Mouse (Mus musculus): ENCODE data around the gene Aldh3b1. TPM values are rescaled to one million over a fixed set of nuclear protein-coding genes. Genes with fewer than 3 reads are reported as not detected.
A peak's percentile ranks its signal among the peaks of the same experiment; 100 is the strongest.
"Not testable (repeated sequence)": the region's sequence is repeated elsewhere in the genome, so short reads cannot be mapped to it uniquely, and the experiment has no call there.

Gene Aldh3b1
- 1.5 and 1.8 TPM in 2 replicates for polyA plus RNA-seq (2015; fragmentation: Nextera tagmentation; extraction: Ambion mirVana)

- H3K9ac ChIP-seq (replicated peaks): no peak within 1 kb of the TSS
- peak; percentile 43; the same call in 1 of the 2 replicates for ATAC-seq (replicated peaks)
- no peak within 1 kb of the TSS for H3K4me2 ChIP-seq (replicated peaks)
- H3K27me3 ChIP-seq: no peaks in the 10 kb centered on the region
- 41% methylated on average over 12 of the region's 12 CpGs for WGBS
- no peak within 1 kb of the TSS for H3K4me3 ChIP-seq
- no peaks in the 10 kb centered on the region for H3K36me3 ChIP-seq
- no peaks in the 10 kb centered on the region for H3K9me3 ChIP-seq
- peak within 1 kb of the TSS; percentile 60 for H3K27ac ChIP-seq (replicated peaks)
- H3K4me1 ChIP-seq: peaks cover 19% of the 10 kb centered on the region
Measured at GRCm38 (mm10) chr19:3929211-3929941, at the start of gene Aldh3b1. TSS of gene Aldh3b1 (minus strand) at chr19:3929808.

- Histone ChIP-seq H3K4me2 (replicated peaks) (no peak overlapping the region), H3K27me3 (no peaks in the 10 kb centered on the region), H3K36me3 (no peaks in the 10 kb centered on the region), H3K27ac (replicated peaks) (no peak overlapping the region), H3K9me3 (no peaks in the 10 kb centered on the region), H3K4me3 (no peak overlapping the region), H3K9ac (replicated peaks) (no peak overlapping the region), H3K4me1 (0 out of 2 replicates have a peak, but pooled peaks cover 3% of the 10 kb centered on the region)
- no peak for ATAC-seq (replicated peaks)
- 85% methylated on average over 2 of the region's 2 CpGs for WGBS
Measured at GRCm38 (mm10) chr19:3975866-3976265, 46.3 kb upstream of the Aldh3b1 start.

- ATAC-seq (replicated peaks): peak; percentile 41; the same call in 1 of the 2 replicates
- H3K9ac ChIP-seq (replicated peaks); H3K27me3 ChIP-seq; H3K4me3 ChIP-seq; H3K36me3 ChIP-seq; H3K4me1 ChIP-seq; H3K9me3 ChIP-seq; H3K4me2 ChIP-seq (replicated peaks): not testable (repeated sequence)
- WGBS: 63% methylated on average over 6 of the region's 6 CpGs
- 0 out of 2 replicates have a peak overlapping the region, but pooled peaks have one; percentile 19 for H3K27ac ChIP-seq (replicated peaks)
Measured at GRCm38 (mm10) chr19:3974608-3975007, 45.0 kb upstream of the Aldh3b1 start.

GRCm38 (mm10) chr19:3972229-3972628 lies 42.6 kb upstream of the Aldh3b1 start, which contains the start of gene Aldh3b2:
TSS of gene Aldh3b2 (plus strand) at chr19:3972328.
- ATAC-seq (replicated peaks): no peak
- WGBS: 58% methylated on average over 9 of the region's 9 CpGs
- no peaks in the 10 kb centered on the region for H3K4me1 ChIP-seq
- H3K9ac ChIP-seq (replicated peaks): no peak within 1 kb of the TSS
- H3K27me3 ChIP-seq: no peaks in the 10 kb centered on the region
- no peaks in the 10 kb centered on the region for H3K9me3 ChIP-seq
- H3K4me2 ChIP-seq (replicated peaks): no peak within 1 kb of the TSS
- H3K4me3 ChIP-seq: no peak within 1 kb of the TSS
- H3K36me3 ChIP-seq: no peaks in the 10 kb centered on the region
- no peak within 1 kb of the TSS for H3K27ac ChIP-seq (replicated peaks)

GRCm38 (mm10) chr19:3967258-3967657 lies 37.6 kb upstream of the Aldh3b1 start:
- 72% methylated on average over 3 of the region's 3 CpGs for WGBS
- Histone ChIP-seq H3K27me3 (no peaks in the 10 kb centered on the region), H3K36me3 (no peaks in the 10 kb centered on the region), H3K4me3 (no peak overlapping the region), H3K27ac (replicated peaks) (no peak overlapping the region), H3K9ac (replicated peaks) (no peak overlapping the region), H3K9me3 (no peaks in the 10 kb centered on the region), H3K4me2 (replicated peaks) (no peak overlapping the region), H3K4me1 (no peaks in the 10 kb centered on the region)
- ATAC-seq (replicated peaks): no peak

GRCm38 (mm10) chr19:3966330-3967075 lies 36.9 kb upstream of the Aldh3b1 start:
- H3K4me3 ChIP-seq: no peak overlapping the region
- no peak overlapping the region for H3K27ac ChIP-seq (replicated peaks)
- H3K4me1 ChIP-seq: peaks cover 2% of the 10 kb centered on the region; the same call in 1 of the 2 replicates
- H3K27me3 ChIP-seq: no peaks in the 10 kb centered on the region
- ATAC-seq (replicated peaks): no peak
- no peaks in the 10 kb centered on the region for H3K9me3 ChIP-seq
- 66% methylated on average over 11 of the region's 11 CpGs for WGBS
- H3K4me2 ChIP-seq (replicated peaks): no peak overlapping the region
- no peak overlapping the region for H3K9ac ChIP-seq (replicated peaks)
- no peaks in the 10 kb centered on the region for H3K36me3 ChIP-seq

- Histone ChIP-seq H3K27ac (replicated peaks) (no peak overlapping the region), H3K4me2 (replicated peaks) (no peak overlapping the region), H3K9ac (replicated peaks) (no peak overlapping the region), H3K27me3 (no peaks in the 10 kb centered on the region), H3K9me3 (no peaks in the 10 kb centered on the region), H3K36me3 (no peaks in the 10 kb centered on the region), H3K4me3 (no peak overlapping the region), H3K4me1 (peaks cover 3% of the 10 kb centered on the region; the same call in 1 of the 2 replicates)
- 82% methylated on average over 4 of the region's 4 CpGs for WGBS
- no peak for ATAC-seq (replicated peaks)
Measured at GRCm38 (mm10) chr19:3964030-3964429, 34.4 kb upstream of the Aldh3b1 start.

GRCm38 (mm10) chr19:3962469-3962868 lies 32.9 kb upstream of the Aldh3b1 start:
- H3K4me2 ChIP-seq (replicated peaks): no peak overlapping the region
- ATAC-seq (replicated peaks): no peak
- H3K36me3 ChIP-seq: no peaks in the 10 kb centered on the region
- H3K27me3 ChIP-seq: no peaks in the 10 kb centered on the region
- H3K9me3 ChIP-seq: no peaks in the 10 kb centered on the region
- 18% methylated on average over 2 of the region's 2 CpGs for WGBS
- H3K4me1 ChIP-seq: peaks cover 3% of the 10 kb centered on the region; the same call in 1 of the 2 replicates
- no peak overlapping the region for H3K9ac ChIP-seq (replicated peaks)
- no peak overlapping the region for H3K27ac ChIP-seq (replicated peaks)
- no peak overlapping the region for H3K4me3 ChIP-seq

- not testable (repeated sequence) for H3K4me1 ChIP-seq; H3K9me3 ChIP-seq; H3K27ac ChIP-seq (replicated peaks); H3K27me3 ChIP-seq; H3K9ac ChIP-seq (replicated peaks); H3K36me3 ChIP-seq; H3K4me3 ChIP-seq; H3K4me2 ChIP-seq (replicated peaks)
- 51% methylated on average over 6 of the region's 6 CpGs for WGBS
- peak; percentile 51 for ATAC-seq (replicated peaks)
Measured at GRCm38 (mm10) chr19:3961805-3962204, 32.2 kb upstream of the Aldh3b1 start.

GRCm38 (mm10) chr19:3960211-3960610 lies 30.6 kb upstream of the Aldh3b1 start:
- Histone ChIP-seq H3K9ac (replicated peaks) (no peak overlapping the region), H3K9me3 (no peaks in the 10 kb centered on the region), H3K4me1 (peaks cover 3% of the 10 kb centered on the region; the same call in 1 of the 2 replicates), H3K4me2 (replicated peaks) (no peak overlapping the region), H3K27ac (replicated peaks) (no peak overlapping the region), H3K27me3 (no peaks in the 10 kb centered on the region), H3K36me3 (no peaks in the 10 kb centered on the region), H3K4me3 (no peak overlapping the region)
- 83% methylated on average over 5 of the region's 5 CpGs for WGBS
- ATAC-seq (replicated peaks): no peak

- peaks cover 3% of the 10 kb centered on the region; the same call in 1 of the 2 replicates for H3K4me1 ChIP-seq
- no peaks in the 10 kb centered on the region for H3K9me3 ChIP-seq
- H3K27me3 ChIP-seq: no peaks in the 10 kb centered on the region
- no peak overlapping the region for H3K4me3 ChIP-seq
- H3K36me3 ChIP-seq: no peaks in the 10 kb centered on the region
- H3K4me2 ChIP-seq (replicated peaks): no peak overlapping the region
- ATAC-seq (replicated peaks): no peak
- H3K27ac ChIP-seq (replicated peaks): no peak overlapping the region
- no peak overlapping the region for H3K9ac ChIP-seq (replicated peaks)
Measured at GRCm38 (mm10) chr19:3959030-3959429, 29.4 kb upstream of the Aldh3b1 start.

- H3K4me1 ChIP-seq: peaks cover 3% of the 10 kb centered on the region; the same call in 1 of the 2 replicates
- ATAC-seq (replicated peaks): no peak
- H3K4me3 ChIP-seq: no peak within 1 kb of the TSS
- WGBS: 48% methylated on average over 4 of the region's 4 CpGs
- no peaks in the 10 kb centered on the region for H3K9me3 ChIP-seq
- H3K4me2 ChIP-seq (replicated peaks): no peak within 1 kb of the TSS
- H3K36me3 ChIP-seq: no peaks in the 10 kb centered on the region
- H3K27me3 ChIP-seq: no peaks in the 10 kb centered on the region
- H3K9ac ChIP-seq (replicated peaks): no peak within 1 kb of the TSS
- no peak within 1 kb of the TSS for H3K27ac ChIP-seq (replicated peaks)
Measured at GRCm38 (mm10) chr19:3958470-3958869, 28.9 kb upstream of the Aldh3b1 start, which contains the start of gene Aldh3b3. TSS of gene Aldh3b3 (plus strand) at chr19:3958645.
